Mouse (Mus musculus): ENCODE measurements at regions not wholly inside any gene's neighbourhood (a gene's known extent, or its start where the extent isn't known, plus 50 kb on each side); places are given as distances from the start of the nearest gene placed in this dataset.

DNA sequence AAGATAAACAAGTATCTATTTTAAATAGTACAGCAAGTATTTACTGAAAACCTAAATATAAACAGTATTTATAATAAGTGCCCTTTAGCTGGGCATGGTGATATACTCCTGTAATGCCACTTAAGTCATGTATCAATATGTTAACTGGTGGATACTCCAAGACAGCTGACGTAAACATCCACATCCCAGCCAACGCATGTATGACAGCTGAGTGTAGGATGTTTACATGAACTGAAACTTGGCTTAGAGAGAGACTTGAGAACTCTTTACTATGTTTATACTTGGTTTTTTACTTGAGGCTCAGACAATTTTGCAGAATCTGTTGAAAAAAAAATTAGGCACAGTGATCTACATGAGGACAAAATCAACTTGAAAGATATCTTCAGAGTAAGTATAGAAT, 1836.6 kb upstream of the Lrrc6 start:
- Histone ChIP-seq H3K9me3 (ENCODE audit: control insufficient read depth, low read length) (no peaks in the 10 kb centered on the region), H3K27me3 (ENCODE audit: control insufficient read depth, insufficient read depth, low read length) (no peaks in the 10 kb centered on the region), H3K4me1 (replicated peaks; ENCODE audit: control insufficient read depth, insufficient read depth, low read length) (no peaks in the 10 kb centered on the region), H3K36me3 (ENCODE audit: control insufficient read depth, insufficient read depth, low read length) (no peaks in the 10 kb centered on the region), H3K27ac (ENCODE audit: low read depth, low read length) (no peak overlapping the region), H3K9ac (ENCODE audit: low read depth, low read length) (no peak overlapping the region), H3K4me2 (replicated peaks; ENCODE audit: low read depth, low read length) (no peak overlapping the region), H3K4me3 (ENCODE audit: low read depth, low read length) (no peak overlapping the region)
- DNase-seq (ENCODE audit: low spot score) (no peak), ATAC-seq (ENCODE audit: low FRiP score) (no peak)
- WGBS = 99% methylated on average over 2 of the region's 2 CpGs

DNA sequence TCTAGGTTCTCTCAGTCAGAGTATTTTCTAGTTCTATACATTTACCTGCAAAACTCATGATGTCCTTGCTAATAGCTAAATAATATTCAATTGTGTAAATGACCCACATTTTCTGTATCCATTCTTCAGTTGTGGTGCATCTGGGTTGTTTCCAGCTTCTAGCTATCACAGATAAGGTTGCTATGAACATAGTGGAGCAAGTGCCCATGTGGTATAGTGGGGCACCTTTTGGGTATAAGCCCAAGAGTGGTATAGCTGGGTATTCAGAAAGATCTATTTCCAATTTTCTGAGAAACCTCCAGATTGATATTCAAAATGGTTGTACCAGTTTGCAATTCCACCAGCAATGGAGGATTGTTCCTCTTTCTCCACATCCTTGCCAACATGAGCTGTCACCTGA, 1835.1 kb upstream of the Lrrc6 start:
- DNase-seq (ENCODE audit: low spot score) (no peak), ATAC-seq (ENCODE audit: low FRiP score) (no peak)
- no peaks in the 10 kb centered on the region for H3K27me3 ChIP-seq (ENCODE audit: control insufficient read depth, insufficient read depth, low read length)
- no peaks in the 10 kb centered on the region for H3K36me3 ChIP-seq (ENCODE audit: control insufficient read depth, insufficient read depth, low read length)
- no peaks in the 10 kb centered on the region for H3K4me1 ChIP-seq (replicated peaks; ENCODE audit: control insufficient read depth, insufficient read depth, low read length)
- H3K9me3 ChIP-seq (ENCODE audit: control insufficient read depth, low read length) = no peaks in the 10 kb centered on the region
- H3K27ac ChIP-seq (ENCODE audit: low read depth, low read length) = no peak overlapping the region
- H3K4me2 ChIP-seq (replicated peaks; ENCODE audit: low read depth, low read length) = no peak overlapping the region
- H3K4me3 ChIP-seq (ENCODE audit: low read depth, low read length) = no peak overlapping the region
- H3K9ac ChIP-seq (ENCODE audit: low read depth, low read length) = no peak overlapping the region

- H3K9me3 ChIP-seq (ENCODE audit: control insufficient read depth, low read length) = no peaks in the 10 kb centered on the region
- H3K9ac ChIP-seq (ENCODE audit: low read depth, low read length) = no peak overlapping the region
- no peak overlapping the region for H3K4me2 ChIP-seq (replicated peaks; ENCODE audit: low read depth, low read length)
- DNase-seq (ENCODE audit: low spot score) (no peak), ATAC-seq (ENCODE audit: low FRiP score) (no peak)
- no peaks in the 10 kb centered on the region for H3K27me3 ChIP-seq (ENCODE audit: control insufficient read depth, insufficient read depth, low read length)
- no peaks in the 10 kb centered on the region for H3K36me3 ChIP-seq (ENCODE audit: control insufficient read depth, insufficient read depth, low read length)
- no peaks in the 10 kb centered on the region for H3K4me1 ChIP-seq (replicated peaks; ENCODE audit: control insufficient read depth, insufficient read depth, low read length)
- H3K4me3 ChIP-seq (ENCODE audit: low read depth, low read length) = no peak overlapping the region
- no peak overlapping the region for H3K27ac ChIP-seq (ENCODE audit: low read depth, low read length)
- WGBS = 92% methylated on average over 1 of the region's 1 CpGs
Observed at GRCm38 (mm10) chr15:68316116-68316515, 1815.4 kb upstream of the Lrrc6 start.

MicroRNAs in the stretch of these regions (microRNA counts, 519-probe panel; counts per million panel counts)
- microRNA mmu-miR-30b (5,785 counts per million, percentile 83 among the panel's probes with 10 or more counts), microRNA mmu-miR-30d (4,289 counts per million, percentile 44 among the panel's probes with 10 or more counts)
